Mouse (Mus musculus): ENCODE measurements at regions not wholly inside any gene's neighbourhood (a gene's known extent, or its start where the extent isn't known, plus 50 kb on each side); places are given as distances from the start of the nearest gene placed in this dataset.

DNA sequence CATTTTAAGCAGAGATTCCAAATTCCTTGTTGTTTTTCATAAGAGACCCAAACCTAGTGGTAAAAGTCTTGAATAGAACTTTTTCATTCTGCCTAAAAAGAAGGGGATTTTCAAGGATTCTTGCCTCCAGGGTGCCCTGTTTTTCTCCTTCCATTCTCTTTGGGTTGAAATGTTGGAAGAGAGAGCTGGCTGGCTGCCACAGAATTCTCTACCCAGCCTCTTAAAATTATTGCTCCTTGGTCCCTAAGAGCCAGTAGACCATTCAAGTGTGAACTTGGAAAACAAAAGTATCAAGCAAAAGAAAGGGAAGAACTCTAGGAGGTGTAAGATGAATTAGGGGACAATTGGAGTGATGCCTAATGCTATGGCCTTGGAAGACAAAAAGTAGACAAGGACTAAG, 200.2 kb upstream of the Pappa start:
- no peak for DNase-seq (ENCODE audit: extremely low read depth)

DNA sequence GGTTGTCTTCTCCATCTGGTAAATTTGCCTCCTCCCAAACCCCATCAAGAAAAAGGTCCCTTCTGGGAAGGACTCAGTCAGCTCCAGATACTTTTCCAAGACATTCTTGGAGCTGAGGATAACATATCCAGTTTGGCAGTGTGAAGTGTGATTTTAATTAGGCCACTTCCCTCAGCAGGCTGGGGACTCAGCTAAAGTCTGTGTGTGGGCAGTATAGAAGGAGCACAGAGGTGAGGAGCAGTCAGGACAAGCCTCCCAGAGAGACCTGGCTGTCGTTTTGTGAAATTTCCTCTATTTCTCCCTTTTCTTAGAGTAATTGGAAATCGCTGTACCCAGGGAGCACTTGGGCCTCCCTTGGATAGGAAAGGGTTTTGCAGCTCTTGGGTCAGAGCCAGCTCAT, 195.4 kb upstream of the Pappa start:
- Histone ChIP-seq H3K4me1 (ENCODE audit: control insufficient read depth in 1 of 2, insufficient read depth in 2 of 2) (no peaks in the 10 kb centered on the region), H3K36me3 (replicated peaks in 1 of 2; ENCODE audit: control insufficient read depth in 1 of 2, insufficient read depth in 1 of 2, low read length in 1 of 2) (no peaks in the 10 kb centered on the region), H3K27me3 (replicated peaks) (no peaks in the 10 kb centered on the region), H3K27ac (ENCODE audit: insufficient read depth, low read depth) (no peak overlapping the region), H3K79me2 (replicated peaks; ENCODE audit: control insufficient read depth, extremely low read depth, insufficient read depth, poor library complexity, severe bottlenecking) (no peaks in the 10 kb centered on the region), H3K9me3 (replicated peaks; ENCODE audit: low read length) (no peaks in the 10 kb centered on the region), H3K4me2 (ENCODE audit: insufficient read depth, low read depth, poor library complexity, severe bottlenecking) (no peak overlapping the region), H3K4me3 (replicated peaks in 1 of 3; ENCODE audit: low read depth in 2 of 3, low read length in 2 of 3, poor library complexity in 1 of 3) (no peak overlapping the region), H3K9ac (ENCODE audit: insufficient read depth, low read depth) (no peak overlapping the region)
- no peak for DNase-seq (ENCODE audit: extremely low read depth)
- no peak for TF ChIP-seq CHD2 (IDR thresholded peaks at IDR 0.05; ENCODE audit: low read length)
- TF ChIP-seq ZC3H11A (IDR thresholded peaks at IDR 0.05; ENCODE audit: low read depth, low read length) = no peak
- TF ChIP-seq MYC (IDR thresholded peaks at IDR 0.05; ENCODE audit: low read depth, low read length) = no peak
- TF ChIP-seq BHLHE40 (IDR thresholded peaks at IDR 0.05; ENCODE audit: low read depth, low read length) = no peak
- TF ChIP-seq CTCF (conservative IDR thresholded peaks at IDR 0.05 in 1 of 2, IDR thresholded peaks at IDR 0.05 in 1 of 2; ENCODE audit: low read depth in 2 of 2, low read length in 2 of 2) = no peak
- no peak for TF ChIP-seq PAX5 (IDR thresholded peaks at IDR 0.05; ENCODE audit: low read length)
- TF ChIP-seq TCF12 (IDR thresholded peaks at IDR 0.05; ENCODE audit: low read depth, low read length) = no peak
- TF ChIP-seq MEF2A (IDR thresholded peaks at IDR 0.05; ENCODE audit: borderline replicate concordance, low read depth, low read length) = no peak
- no peak for TF ChIP-seq JUN (IDR thresholded peaks at IDR 0.05; ENCODE audit: insufficient read depth, low read depth, low read length)
- TF ChIP-seq RCOR1 (conservative IDR thresholded peaks at IDR 0.05; ENCODE audit: low read depth, low read length) = no peak
- TF ChIP-seq POLR2A (IDR thresholded peaks at IDR 0.05; ENCODE audit: low read depth, low read length) = no peak
- TF ChIP-seq KAT2A (IDR thresholded peaks at IDR 0.05; ENCODE audit: insufficient replicate concordance, low read length) = no peak
- TF ChIP-seq ZMIZ1 (IDR thresholded peaks at IDR 0.05; ENCODE audit: low read depth, low read length) = no peak
- TF ChIP-seq SIN3A (IDR thresholded peaks at IDR 0.05; ENCODE audit: low read length) = no peak
- TF ChIP-seq ELF1 (IDR thresholded peaks at IDR 0.05; ENCODE audit: low read depth, low read length) = no peak
- no peak for TF ChIP-seq POLR2AphosphoS2 (IDR thresholded peaks at IDR 0.05; ENCODE audit: low read depth, low read length)
- TF ChIP-seq ZKSCAN1 (IDR thresholded peaks at IDR 0.05; ENCODE audit: borderline replicate concordance, low read depth, low read length) = no peak
- no peak for TF ChIP-seq ETS1 (conservative IDR thresholded peaks at IDR 0.05; ENCODE audit: low read depth, low read length)
- no peak for TF ChIP-seq EP300 (IDR thresholded peaks at IDR 0.05; ENCODE audit: low read length)
- dilution Hi-C loops (cut with MboI; ENCODE audit: extremely low pct_ligation_motif_present, extremely low pct_unique_long_range_greater_than_20kb, low sequenced_read_pairs) = no loop called here
- in situ Hi-C loops (cut with MboI; ENCODE audit: low pct_ligation_motif_present, low pct_unique_long_range_greater_than_20kb, low sequenced_read_pairs) = no loop called here

More for the DNA sequence above, 200.2 kb upstream of the Pappa start:
- no peak overlapping the region for H3K27ac ChIP-seq (ENCODE audit: insufficient read depth, low read depth)
- H3K4me3 ChIP-seq (replicated peaks in 1 of 3; ENCODE audit: low read depth in 2 of 3, low read length in 2 of 3, poor library complexity in 1 of 3) = no peak overlapping the region
- in situ Hi-C loops (cut with MboI; ENCODE audit: low pct_ligation_motif_present, low pct_unique_long_range_greater_than_20kb, low sequenced_read_pairs) (no loop called here), dilution Hi-C loops (cut with MboI; ENCODE audit: extremely low pct_ligation_motif_present, extremely low pct_unique_long_range_greater_than_20kb, low sequenced_read_pairs) (no loop called here)
- no peak overlapping the region for H3K4me2 ChIP-seq (ENCODE audit: insufficient read depth, low read depth, poor library complexity, severe bottlenecking)
- no peak overlapping the region for H3K9ac ChIP-seq (ENCODE audit: insufficient read depth, low read depth)
- no peaks in the 10 kb centered on the region for H3K9me3 ChIP-seq (replicated peaks; ENCODE audit: low read length)
- H3K4me1 ChIP-seq (ENCODE audit: control insufficient read depth in 1 of 2, insufficient read depth in 2 of 2) = no peaks in the 10 kb centered on the region
- no peaks in the 10 kb centered on the region for H3K27me3 ChIP-seq (replicated peaks)
- no peak for TF ChIP-seq RCOR1 (conservative IDR thresholded peaks at IDR 0.05; ENCODE audit: low read depth, low read length)
- no peak for TF ChIP-seq MAZ (IDR thresholded peaks at IDR 0.05; ENCODE audit: low read depth, low read length)
- no peak for TF ChIP-seq MYC (IDR thresholded peaks at IDR 0.05; ENCODE audit: low read depth, low read length)
- no peak for TF ChIP-seq KAT2A (IDR thresholded peaks at IDR 0.05; ENCODE audit: insufficient replicate concordance, low read length)
- TF ChIP-seq ELF1 (IDR thresholded peaks at IDR 0.05; ENCODE audit: low read depth, low read length) = no peak
- no peak for TF ChIP-seq JUN (IDR thresholded peaks at IDR 0.05; ENCODE audit: insufficient read depth, low read depth, low read length)
- TF ChIP-seq EP300 (IDR thresholded peaks at IDR 0.05; ENCODE audit: low read length) = no peak
- no peak for TF ChIP-seq USF1 (IDR thresholded peaks at IDR 0.05; ENCODE audit: low read depth, low read length)
- no peak for TF ChIP-seq POLR2A (IDR thresholded peaks at IDR 0.05; ENCODE audit: low read depth, low read length)
- TF ChIP-seq RAD21 (IDR thresholded peaks at IDR 0.05; ENCODE audit: low read depth, low read length) = no peak
- TF ChIP-seq ZKSCAN1 (IDR thresholded peaks at IDR 0.05; ENCODE audit: borderline replicate concordance, low read depth, low read length) = no peak
- TF ChIP-seq IRF4 (IDR thresholded peaks at IDR 0.05; ENCODE audit: low read depth, low read length) = no peak
- TF ChIP-seq NRF1 (IDR thresholded peaks at IDR 0.05; ENCODE audit: low read depth, low read length) = no peak
- TF ChIP-seq JUND (conservative IDR thresholded peaks at IDR 0.05; ENCODE audit: low read depth, low read length) = no peak
- no peak for TF ChIP-seq ZNF384 (IDR thresholded peaks at IDR 0.05; ENCODE audit: low read depth, low read length)
- TF ChIP-seq ETS1 (conservative IDR thresholded peaks at IDR 0.05; ENCODE audit: low read depth, low read length) = no peak
- TF ChIP-seq CTCF (conservative IDR thresholded peaks at IDR 0.05 in 1 of 2, IDR thresholded peaks at IDR 0.05 in 1 of 2; ENCODE audit: low read depth in 2 of 2, low read length in 2 of 2) = no peak
- H3K36me3 ChIP-seq (replicated peaks in 1 of 2; ENCODE audit: control insufficient read depth in 1 of 2, insufficient read depth in 1 of 2, low read length in 1 of 2) = no peaks in the 10 kb centered on the region
- H3K79me2 ChIP-seq (replicated peaks; ENCODE audit: control insufficient read depth, extremely low read depth, insufficient read depth, poor library complexity, severe bottlenecking) = no peaks in the 10 kb centered on the region
